Mouse (Mus musculus) erythroblast, embryonic 14.5 days (primary cell): ENCODE measurements around the gene Rasa1. TPM values are rescaled to one million over a fixed set of nuclear protein-coding genes. Genes with fewer than 3 reads are reported as not detected.

Experiments
- H3K27me3 ChIP-seq: 2 replicates; pipeline ENCODE4 v1.6.1; 2012; ENCODE audit warnings: inconsistent platforms; ENCODE audit not compliant: control insufficient read depth
- H3K36me3 ChIP-seq: 2 replicates; pipeline ENCODE4 v1.6.1; 2012; ENCODE audit warnings: mild to moderate bottlenecking, inconsistent platforms; ENCODE audit not compliant: control insufficient read depth
- H3K4me1 ChIP-seq: 2 replicates; pipeline ENCODE4 v1.6.1; 2012; ENCODE audit warnings: inconsistent platforms; ENCODE audit not compliant: control insufficient read depth
- H3K4me3 ChIP-seq: replicated peaks from 2 replicates; pipeline ENCODE3; 2012; ENCODE audit warnings: moderate library complexity, mild to moderate bottlenecking, inconsistent platforms
- H3K9me3 ChIP-seq: 2 replicates; pipeline ENCODE4 v1.6.1; 2012; ENCODE audit warnings: low read length, inconsistent platforms, mixed read lengths; ENCODE audit not compliant: control insufficient read depth
- GATA1 ChIP-seq: IDR thresholded peaks from 2 replicates; pipeline ENCODE4 v1.6.1; 2012; ENCODE audit warnings: low read length, inconsistent platforms, mixed read lengths
- TAL1 ChIP-seq: IDR thresholded peaks from 3 replicates; pipeline ENCODE4 v1.6.1; 2012; ENCODE audit warnings: low read length, inconsistent platforms, mixed read lengths
- polyA plus RNA-seq: library from polyadenylated mRNA; stranded (reverse); fragments of >175 nt; gene quantifications from 2 replicates; pipeline ENCODE4 v1.2.3, GENCODE M21; 2012

Gene Rasa1
- 0.04 and 0.06 TPM in 2 replicates for polyA plus RNA-seq

GRCm38 (mm10) chr13:85288843-85289713 is at the start of gene Rasa1:
Rasa1 (minus strand) TSS chr13:85289130.
- no peak for TF ChIP-seq TAL1
- TF ChIP-seq GATA1: no peak
- H3K4me3 ChIP-seq: peak within 1 kb of the TSS; percentile 96

GRCm38 (mm10) chr13:85311547-85311946 is 22.6 kb upstream of the Rasa1 start:
- Histone ChIP-seq H3K4me1 (no peaks in the 10 kb centered on the region), H3K4me3 (no peak overlapping the region), H3K36me3 (no peaks in the 10 kb centered on the region), H3K27me3 (no peaks in the 10 kb centered on the region), H3K9me3 (no peaks in the 10 kb centered on the region)
- TF ChIP-seq GATA1 (no peak), TAL1 (no peak)

More at GRCm38 (mm10) chr13:85288843-85289713, at the start of gene Rasa1:
- Histone ChIP-seq H3K9me3 (no peaks in the 10 kb centered on the region), H3K27me3 (no peaks in the 10 kb centered on the region), H3K4me1 (peaks cover 23% of the 10 kb centered on the region), H3K36me3 (no peaks in the 10 kb centered on the region)

- no peak overlapping the region for H3K4me3 ChIP-seq
- no peaks in the 10 kb centered on the region for H3K27me3 ChIP-seq
- no peaks in the 10 kb centered on the region for H3K9me3 ChIP-seq
- H3K4me1 ChIP-seq: no peaks in the 10 kb centered on the region
- TF ChIP-seq TAL1 (no peak), GATA1 (no peak)
- H3K36me3 ChIP-seq: no peaks in the 10 kb centered on the region
These were observed 22.0 kb upstream of the Rasa1 start for GRCm38 (mm10) chr13:85310968-85311367.

GRCm38 (mm10) chr13:85310483-85310882 is 21.6 kb upstream of the Rasa1 start:
- TF ChIP-seq GATA1 (no peak), TAL1 (no peak)
- no peaks in the 10 kb centered on the region for H3K27me3 ChIP-seq
- no peak overlapping the region for H3K4me3 ChIP-seq
- no peaks in the 10 kb centered on the region for H3K4me1 ChIP-seq
- H3K36me3 ChIP-seq: no peaks in the 10 kb centered on the region
- H3K9me3 ChIP-seq: no peaks in the 10 kb centered on the region

- Histone ChIP-seq H3K4me3 (no peak overlapping the region), H3K4me1 (no peaks in the 10 kb centered on the region), H3K27me3 (no peaks in the 10 kb centered on the region), H3K36me3 (no peaks in the 10 kb centered on the region), H3K9me3 (no peaks in the 10 kb centered on the region)
- TF ChIP-seq GATA1: no peak
- TF ChIP-seq TAL1: no peak
These were observed 17.1 kb upstream of the Rasa1 start for GRCm38 (mm10) chr13:85306039-85306438.

GRCm38 (mm10) chr13:85290651-85291050 is 1.7 kb upstream of the Rasa1 start:
- TF ChIP-seq GATA1: no peak
- no peak for TF ChIP-seq TAL1
- Histone ChIP-seq H3K36me3 (no peaks in the 10 kb centered on the region), H3K9me3 (no peaks in the 10 kb centered on the region), H3K4me3 (peak overlapping the region; percentile 50), H3K4me1 (peaks cover 23% of the 10 kb centered on the region), H3K27me3 (no peaks in the 10 kb centered on the region)

- H3K4me1 ChIP-seq: peaks cover 28% of the 10 kb centered on the region
- H3K27me3 ChIP-seq: no peaks in the 10 kb centered on the region
- TF ChIP-seq TAL1: no peak
- TF ChIP-seq GATA1: no peak
These were observed 422 bp downstream of the Rasa1 start for GRCm38 (mm10) chr13:85288574-85288842.

GRCm38 (mm10) chr13:85287876-85288573 is 905 bp downstream of the Rasa1 start:
- Histone ChIP-seq H3K27me3 (no peaks in the 10 kb centered on the region), H3K36me3 (no peaks in the 10 kb centered on the region), H3K4me3 (peak overlapping the region; percentile 96), H3K9me3 (no peaks in the 10 kb centered on the region), H3K4me1 (peaks cover 31% of the 10 kb centered on the region)
- TF ChIP-seq GATA1: no peak
- no peak for TF ChIP-seq TAL1

More at GRCm38 (mm10) chr13:85288574-85288842, 422 bp downstream of the Rasa1 start:
- no peaks in the 10 kb centered on the region for H3K9me3 ChIP-seq
- H3K4me3 ChIP-seq: peak overlapping the region; percentile 96
- no peaks in the 10 kb centered on the region for H3K36me3 ChIP-seq

- no peak for TF ChIP-seq GATA1
- TF ChIP-seq TAL1: no peak
- H3K4me1 ChIP-seq: peaks cover 21% of the 10 kb centered on the region
- no peaks in the 10 kb centered on the region for H3K9me3 ChIP-seq
- no peaks in the 10 kb centered on the region for H3K27me3 ChIP-seq
- no peak overlapping the region for H3K4me3 ChIP-seq
- no peaks in the 10 kb centered on the region for H3K36me3 ChIP-seq
These were observed 6.3 kb downstream of the Rasa1 start for GRCm38 (mm10) chr13:85282626-85283025.
